Mouse (Mus musculus) bone marrow macrophage, adult 2 months (primary cell): ENCODE results near the gene Mphosph6.

ENCODE experiments used
- CTCF ChIP-seq: IDR thresholded peaks from 2 replicates; pipeline ENCODE4 v1.5.1; 2012; ENCODE audit warnings: low read depth, mild to moderate bottlenecking, low read length, moderate library complexity
- POLR2A ChIP-seq: IDR thresholded peaks from 2 replicates; pipeline ENCODE4 v1.6.1; 2012; ENCODE audit warnings: mild to moderate bottlenecking, low read depth, low read length, borderline replicate concordance

- TF ChIP-seq CTCF = no peak
- TF ChIP-seq POLR2A = no peak
Measured at GRCm38 (mm10) chr8:117805419-117805818, 3.7 kb upstream of the Mphosph6 start.
